Mouse (Mus musculus) ovary, postnatal 14 days (tissue): ENCODE measurements around the gene Tmem234.

Experiments used
- DNase-seq: peaks from one replicate; pipeline ENCODE4 v3.0.0; 2022; ENCODE audit warnings: low spot score

The Tmem234 gene

DNA sequence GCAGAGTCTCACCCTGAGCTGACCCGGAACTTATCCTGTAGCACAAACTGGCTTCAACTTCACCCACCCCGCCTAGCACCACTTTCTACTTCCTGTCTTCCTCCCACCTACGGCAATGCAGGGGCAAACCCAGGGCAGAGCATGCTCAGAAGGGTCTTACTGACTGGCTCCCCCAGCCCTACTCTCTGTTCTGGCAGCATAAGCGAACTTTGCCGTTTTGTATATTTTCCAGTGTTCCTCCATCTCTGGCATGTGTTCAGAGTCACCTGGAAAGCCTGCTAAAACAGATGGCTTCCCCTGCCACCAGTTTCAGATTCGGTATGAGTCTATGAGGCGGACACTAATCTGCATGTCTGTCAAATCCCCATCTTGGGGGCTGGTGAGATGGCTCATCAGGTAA, 20.1 kb upstream of the Tmem234 start:
- no peak for DNase-seq

DNA sequence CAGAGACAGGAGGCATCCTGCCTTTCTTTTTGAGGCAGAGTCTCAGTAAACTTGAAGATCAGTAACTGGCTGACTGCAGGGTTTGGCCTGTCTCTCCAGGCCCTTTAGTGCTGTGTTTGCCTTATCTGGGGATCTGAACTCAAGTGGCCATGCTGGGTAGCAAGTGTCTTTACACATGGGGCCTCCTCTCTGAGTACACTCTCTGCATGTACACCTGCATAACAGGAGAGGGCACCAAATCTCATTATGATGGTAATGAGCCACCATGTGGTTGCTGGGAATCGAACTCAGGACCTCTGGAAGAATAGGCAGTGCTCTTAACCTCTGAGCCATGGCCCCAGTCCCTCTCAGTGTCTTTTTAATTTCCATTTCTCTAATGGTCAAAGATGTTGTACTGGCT, 18.2 kb upstream of the Tmem234 start:
- no peak for DNase-seq

DNA sequence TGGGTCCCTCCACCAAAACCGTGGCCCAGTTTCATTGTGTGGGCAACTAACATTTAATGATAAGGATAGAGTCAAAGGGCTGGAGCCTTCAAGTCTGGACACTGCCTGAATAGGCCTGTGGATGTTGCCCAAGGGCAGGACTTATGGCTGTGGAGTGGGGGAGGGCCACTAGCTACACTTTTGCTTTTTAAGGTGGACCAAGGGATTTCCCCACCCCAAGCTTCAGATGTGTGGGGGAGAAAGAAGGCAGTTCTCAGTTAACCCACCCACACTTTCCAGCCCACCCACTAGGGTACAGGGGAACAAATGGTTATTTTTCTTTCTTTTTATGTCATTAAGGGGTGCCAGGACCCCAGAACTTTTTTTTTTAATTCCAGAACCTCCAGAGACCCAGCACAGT, 16.1 kb upstream of the Tmem234 start:
- DNase-seq, result no peak

DNA sequence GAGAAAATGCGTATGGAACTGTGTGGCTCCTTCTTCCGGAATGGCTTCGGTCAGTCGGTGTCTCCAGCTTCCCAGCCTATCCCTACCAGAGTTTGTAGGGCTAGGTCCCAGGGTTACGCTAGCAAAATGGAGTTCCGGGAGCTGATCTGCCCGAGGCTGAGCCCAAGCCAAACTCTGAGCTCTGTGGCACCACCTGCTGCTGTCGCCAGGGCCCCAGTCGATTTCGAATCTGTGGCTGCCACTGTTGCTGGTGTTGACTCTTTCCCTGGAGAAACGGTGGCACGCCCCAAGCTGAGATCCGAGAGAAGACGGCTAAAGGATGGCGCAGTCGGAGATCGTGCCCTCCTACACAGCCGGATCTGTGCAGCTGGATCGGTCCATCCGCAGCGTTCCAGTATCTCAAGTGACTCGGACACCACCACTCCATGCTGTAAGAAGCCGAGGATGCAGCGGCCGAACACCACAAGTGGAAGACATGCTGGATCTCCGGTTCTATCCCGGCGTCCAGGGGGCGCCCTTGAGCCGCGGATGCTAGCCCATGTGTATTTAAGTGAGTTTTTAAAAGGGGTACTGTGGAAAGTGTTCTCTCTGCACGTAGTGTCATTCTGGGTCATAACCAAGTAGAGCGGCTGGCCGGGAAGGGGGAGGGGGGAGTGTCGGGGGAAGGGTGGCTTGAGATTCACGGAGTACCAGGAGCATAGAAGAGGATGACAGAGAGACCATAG, 15.4 kb upstream of the Tmem234 start:
- peak; percentile 81 for DNase-seq

DNA sequence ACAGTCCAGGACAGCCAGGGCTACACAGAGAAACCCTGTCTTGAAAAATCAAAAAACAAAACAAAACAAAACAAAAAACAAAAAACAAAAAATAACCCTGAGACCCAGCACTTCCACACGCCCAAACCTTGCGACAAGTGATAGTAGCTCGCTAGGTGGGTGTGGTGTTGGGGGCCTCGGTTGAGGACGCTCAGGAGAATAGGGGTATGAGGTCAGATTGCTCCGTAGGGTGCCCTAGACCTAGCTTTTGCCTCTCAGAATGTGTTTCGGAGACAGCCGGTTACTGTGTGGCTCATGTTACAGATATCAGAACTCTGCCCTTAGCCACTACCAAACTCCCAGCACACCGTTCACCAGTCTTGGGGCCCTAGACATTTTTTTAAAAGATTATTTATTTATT, 14.7 kb upstream of the Tmem234 start:
- no peak for DNase-seq

DNA sequence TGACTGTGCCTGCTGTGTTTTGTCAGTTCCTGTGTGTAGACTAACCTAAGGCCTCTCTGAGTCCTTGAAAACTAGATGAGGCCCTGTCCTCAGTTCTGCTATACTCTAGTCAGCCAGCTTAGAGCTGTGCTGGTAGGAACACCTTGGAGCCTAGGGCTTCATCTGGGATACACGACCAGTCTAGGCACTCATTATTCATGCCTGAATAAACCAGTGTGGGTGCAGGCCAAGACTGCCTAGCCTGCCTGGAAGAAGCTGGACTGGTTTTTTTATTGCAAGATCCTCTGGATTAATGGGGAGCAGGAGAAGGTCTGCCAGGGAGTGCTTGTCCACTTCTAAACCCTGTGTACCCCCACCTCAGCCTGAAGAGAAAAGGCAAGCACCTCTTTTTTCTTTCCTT, 13.5 kb upstream of the Tmem234 start:
- no peak for DNase-seq

DNA sequence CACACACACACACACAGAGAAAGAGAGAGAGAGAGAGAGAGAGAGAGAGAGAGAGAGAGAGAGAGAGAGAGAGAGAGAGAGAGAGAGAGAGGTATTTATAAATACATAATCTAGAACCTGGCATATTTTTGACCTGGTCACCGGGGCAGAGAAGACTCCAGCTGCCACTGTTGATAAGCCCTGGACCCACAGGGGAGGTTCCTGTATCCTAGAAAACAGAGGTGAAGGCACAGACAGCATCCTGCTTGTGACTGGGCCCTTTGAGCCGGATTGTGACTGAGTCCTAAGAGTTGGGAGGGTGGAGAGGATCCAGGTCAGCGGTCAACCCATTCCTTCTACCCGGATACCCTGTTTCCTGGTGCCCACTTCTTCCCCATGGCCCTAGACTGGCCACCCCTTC, 11.6 kb upstream of the Tmem234 start:
- no peak for DNase-seq

DNA sequence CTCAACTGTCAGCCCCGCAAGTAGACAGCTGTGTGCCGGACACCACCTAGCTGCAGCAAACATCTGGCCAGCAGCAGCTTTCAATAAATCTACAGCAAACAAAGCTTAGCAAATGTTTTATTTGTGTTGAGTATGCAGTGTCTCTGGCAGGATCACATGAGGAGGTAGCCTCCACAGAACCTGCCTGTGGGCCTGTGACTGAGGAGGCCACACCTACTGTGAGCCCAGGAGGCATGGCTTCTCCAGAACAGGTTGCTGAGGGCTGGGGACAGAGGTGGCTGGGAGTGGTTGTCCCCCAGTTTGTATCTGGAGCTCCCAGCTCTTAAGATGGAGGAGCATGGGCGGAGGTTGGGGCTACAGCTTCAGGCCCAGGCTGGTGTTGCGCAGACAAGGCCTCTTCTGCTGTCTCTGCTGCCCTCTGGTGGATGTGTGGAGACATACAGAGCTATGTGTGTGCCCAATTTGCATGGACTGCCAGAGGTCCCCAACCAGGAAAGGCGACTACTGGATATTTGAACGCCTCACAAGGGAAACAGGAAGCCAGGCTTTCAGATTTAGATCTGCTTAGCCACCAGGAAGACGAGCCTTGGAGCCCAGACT, 8.1 kb downstream of the Tmem234 start:
- peak; percentile 72 for DNase-seq

DNA sequence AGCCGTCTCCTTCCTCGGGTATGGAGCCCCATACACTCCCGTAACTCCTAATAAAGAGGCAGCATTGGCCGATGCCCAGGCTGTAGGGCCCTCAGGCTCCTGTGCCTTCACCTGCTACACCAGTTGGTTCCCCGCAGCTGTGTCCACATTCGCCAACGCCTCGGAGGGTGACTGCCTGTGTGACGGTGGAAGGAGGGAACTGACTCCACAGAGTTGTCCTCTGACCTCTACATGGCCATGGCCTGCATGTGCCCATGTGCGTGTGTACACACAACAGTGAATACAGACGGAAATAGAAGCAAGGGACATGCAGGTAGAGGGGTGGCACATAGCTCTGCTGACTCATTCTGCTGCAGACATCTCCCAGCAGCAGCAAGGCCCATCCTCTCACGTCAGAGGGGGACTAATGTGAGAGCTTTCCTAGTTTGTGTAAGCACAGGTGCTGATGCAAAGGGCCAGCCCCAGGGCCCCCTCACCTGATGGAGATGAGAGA, 8.7 kb downstream of the Tmem234 start:
- no peak for DNase-seq

DNA sequence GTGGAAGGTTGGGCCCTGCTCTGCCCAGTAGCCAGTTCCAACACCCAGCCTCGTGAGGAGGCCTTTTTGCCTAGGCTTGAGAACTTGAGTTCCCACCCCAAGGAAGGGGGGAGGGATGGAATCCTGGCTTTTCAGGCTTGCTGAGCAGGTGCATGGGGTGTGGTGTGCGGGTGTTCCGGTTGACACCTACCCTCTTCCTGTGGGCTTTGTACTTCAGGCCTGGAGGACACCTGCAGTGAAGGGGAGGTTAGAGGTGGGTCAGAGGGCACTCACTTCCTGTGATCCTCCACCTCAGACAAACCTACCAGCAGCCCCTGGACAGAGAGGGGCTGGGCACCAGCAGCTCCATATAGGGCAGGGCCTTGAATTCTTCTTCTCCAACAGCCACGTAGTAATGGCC, 9.6 kb downstream of the Tmem234 start:
- DNase-seq, result no peak

DNA sequence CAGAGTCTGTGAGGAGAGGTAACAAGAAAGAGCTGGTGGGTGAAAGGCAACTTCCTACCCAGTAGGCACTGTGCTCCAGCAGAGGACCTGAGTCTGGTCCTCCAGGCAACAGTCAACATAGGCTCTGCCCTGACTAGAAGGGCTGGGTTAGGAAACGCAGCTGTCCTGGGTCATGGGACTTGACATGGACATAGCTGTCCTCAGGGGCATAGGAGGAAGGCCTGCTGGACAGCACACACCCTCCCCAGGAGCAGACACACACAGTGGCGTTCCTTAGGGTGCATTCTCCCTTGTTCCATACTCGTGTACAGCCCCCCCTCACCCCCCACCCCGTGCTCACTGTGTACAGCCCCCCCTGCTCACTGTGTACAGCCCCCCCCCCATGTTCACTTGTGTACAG, 10.0 kb downstream of the Tmem234 start:
- no peak for DNase-seq

DNA sequence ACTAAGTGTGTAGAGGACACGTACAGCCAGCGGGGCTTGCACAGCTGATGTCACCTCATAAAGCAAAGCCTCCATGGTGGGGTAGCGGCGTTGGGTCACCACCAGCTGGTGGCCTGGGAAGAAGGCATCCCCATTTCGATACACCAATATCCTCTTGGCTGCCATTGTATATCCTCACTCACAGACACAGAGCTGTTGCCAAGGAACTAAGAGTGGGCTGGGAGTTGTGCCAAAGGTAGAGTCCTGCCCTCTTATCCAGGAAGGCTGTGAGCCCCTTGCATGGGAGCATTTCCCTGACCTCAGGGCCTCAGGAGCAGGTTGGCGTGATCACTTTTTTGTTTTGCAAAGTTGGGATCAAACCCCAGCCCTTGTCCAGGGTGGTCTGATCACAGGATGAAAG, 13.6 kb downstream of the Tmem234 start, which contains the start of gene Dcdc2b:
Gene Dcdc2b, minus strand, starts transcription at position 165 of the 400 bp plus-strand sequence.
- DNase-seq, result no peak

DNA sequence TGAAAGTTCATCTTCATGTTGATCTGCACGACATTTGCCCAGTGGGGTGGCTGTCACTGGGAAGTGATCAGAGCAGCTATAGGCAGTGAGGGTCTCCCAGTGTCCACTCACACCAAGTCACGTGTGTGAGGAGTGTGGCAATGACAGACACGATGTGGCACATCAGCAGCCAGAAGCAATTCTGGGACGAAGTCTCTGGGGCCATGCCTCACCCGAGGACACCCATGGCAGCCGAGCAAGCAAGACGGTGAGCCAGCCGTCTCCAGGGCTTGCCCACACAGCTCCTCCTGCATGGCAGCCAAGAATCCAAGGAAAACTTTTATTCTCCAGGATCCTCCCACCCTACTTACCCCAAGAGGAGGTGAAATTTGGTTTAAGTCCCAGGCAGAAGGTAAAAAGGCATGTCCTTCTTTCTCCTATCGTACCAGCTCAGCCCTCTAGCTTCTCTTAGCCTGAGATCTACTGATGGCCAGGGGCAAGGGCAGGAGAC, 15.4 kb downstream of the Tmem234 start:
- DNase-seq, result no peak

DNA sequence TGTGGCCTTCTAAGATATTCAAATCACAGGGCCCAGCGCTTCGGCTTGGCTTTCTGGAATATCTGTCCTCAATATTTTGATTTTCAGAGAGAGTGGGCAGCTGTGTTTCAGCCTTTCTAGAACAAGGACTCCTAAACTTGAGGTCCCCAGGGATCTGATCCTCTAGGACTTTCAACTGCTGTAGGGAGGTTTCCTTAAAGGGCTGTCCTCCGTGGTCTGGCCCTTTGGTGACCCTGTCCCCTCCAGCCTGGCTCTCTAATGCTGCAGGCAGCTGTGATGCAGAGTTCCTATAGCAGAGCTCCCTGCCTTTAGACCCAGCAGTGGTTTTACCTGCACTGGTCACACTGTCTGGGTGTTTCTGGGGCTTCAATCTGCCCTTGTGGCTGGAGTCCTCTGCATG, 16.2 kb downstream of the Tmem234 start:
- no peak for DNase-seq

DNA sequence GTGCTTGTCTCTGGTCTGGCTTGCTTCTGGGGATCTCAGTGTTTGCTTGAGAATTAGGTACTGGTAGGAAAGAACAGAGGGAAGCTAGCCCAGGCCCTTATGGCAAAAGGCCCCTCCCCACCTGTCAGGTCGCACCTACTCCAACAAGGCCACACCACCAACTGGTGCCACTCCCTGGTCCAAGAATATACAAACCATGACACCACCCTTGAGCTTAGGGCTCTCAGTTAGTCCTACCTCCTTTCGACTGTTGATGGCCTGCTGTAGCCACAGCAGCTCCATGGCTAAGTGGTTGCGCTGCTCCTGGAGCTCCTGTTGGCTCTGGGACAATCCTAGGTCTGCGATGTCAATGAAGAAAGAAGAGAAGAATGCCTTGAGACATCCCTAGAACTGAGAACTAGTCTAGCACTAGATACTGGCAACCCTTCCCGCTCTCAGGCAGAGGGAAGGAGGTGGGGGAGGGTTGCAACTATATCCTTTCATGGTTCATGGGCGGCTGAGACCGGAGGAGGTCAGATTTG, 16.7 kb downstream of the Tmem234 start:
- DNase-seq, result no peak

DNA sequence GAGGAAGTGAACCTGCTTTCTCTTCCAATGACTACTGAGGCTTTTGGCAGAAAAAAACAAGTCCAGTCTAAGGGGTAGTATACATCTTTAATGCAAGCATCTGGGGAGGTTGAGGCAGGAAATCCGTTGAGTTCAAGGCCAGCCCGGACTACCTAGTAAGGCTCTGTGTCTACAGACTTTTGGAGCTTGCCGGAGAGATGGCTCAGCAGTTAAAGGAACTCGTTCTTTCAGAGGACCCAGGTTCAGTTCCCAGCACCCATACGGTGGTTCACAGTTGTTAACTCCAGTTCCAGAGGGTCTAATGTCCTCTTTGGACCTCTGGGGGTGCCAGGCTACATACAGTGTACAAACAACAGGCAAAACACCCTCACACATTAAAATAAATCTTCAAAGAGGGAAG, 17.6 kb downstream of the Tmem234 start:
- DNase-seq, result no peak

DNA sequence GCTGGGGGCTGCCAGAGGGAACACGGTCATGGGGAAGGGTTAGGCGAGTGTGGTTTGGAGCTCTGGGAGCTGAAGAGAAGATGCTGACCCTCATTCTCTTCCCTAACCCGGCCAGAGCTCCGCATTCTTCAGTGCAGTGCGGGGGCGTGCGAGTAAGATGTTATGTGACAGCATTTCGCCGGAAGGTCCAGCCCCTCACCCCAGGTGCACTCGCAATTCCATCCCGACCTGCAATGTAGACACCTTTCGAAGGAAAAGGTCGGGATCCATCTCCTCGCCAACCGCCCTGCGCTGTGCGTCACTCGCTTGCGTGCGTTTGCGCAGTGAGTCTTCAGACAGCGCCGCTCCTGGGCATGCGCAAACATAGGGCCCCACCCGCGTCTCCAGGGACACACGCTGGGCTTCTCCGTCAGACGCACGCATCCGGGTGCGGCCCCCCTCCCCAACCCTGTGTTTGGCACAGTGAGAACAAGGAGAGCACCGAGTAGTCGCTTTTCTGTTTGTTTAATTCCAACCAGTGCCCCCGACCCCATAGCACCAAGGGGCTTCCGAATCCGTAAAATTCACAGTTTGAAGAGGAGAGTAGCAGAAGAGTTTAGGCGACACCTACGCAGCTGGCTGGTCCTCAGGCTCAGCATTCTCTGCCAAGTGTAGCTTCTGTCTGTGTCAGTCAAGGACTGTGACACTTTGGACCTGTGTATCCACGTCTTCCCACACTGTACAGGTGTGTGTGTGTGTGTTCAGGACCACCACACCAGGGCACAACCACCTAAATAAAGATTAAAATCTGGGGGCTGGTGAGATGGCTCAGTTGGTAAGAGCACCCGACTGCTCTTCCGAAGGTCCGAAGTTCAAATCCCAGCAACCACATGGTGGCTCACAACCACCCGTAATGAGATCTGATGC, 18.6 kb downstream of the Tmem234 start, which contains the start of gene Iqcc:
Gene Iqcc, minus strand, starts transcription at position 314 of the 906 bp plus-strand sequence.
- DNase-seq, result peak; percentile 95

DNA sequence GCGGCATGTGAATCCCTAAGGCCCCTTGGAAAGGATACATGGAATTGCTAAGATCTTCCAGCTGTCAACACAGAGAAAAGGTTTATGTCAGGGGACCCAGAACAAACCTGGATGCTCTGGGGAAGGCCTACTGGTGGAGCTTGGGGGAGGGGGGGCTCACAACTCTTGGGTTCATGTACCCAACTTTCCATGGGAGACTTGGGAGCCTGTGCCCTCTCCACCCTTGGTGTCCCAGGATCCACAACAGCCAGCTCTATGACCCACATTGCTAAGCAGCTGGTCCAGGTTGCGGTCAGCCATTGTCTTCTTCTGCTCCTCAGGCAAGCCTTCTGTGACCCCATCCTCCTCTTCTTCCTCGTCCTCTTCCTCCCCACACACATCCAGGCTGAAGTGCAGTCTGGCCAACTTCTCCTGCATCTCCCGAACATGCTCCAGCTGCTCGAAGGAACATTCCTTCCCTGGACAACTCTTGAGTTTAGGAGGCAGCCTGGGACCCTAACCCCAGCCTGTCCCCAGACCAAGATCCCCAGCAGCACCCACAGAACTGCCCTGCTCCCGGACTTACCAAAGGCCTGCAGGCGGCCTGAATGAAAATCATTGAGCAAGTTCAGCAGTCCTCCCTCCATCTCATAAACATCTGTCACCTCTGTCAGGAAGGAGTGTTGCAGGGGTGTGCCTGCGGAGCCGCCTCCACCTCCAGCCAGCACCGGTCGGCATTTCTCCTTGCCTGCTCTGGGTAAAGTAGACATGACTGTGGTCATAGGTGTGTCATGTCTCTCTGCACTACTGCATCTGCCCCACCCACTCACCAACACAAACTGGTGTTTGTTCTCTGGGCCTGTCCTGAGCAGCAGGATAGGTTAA, 20.2 kb downstream of the Tmem234 start:
- DNase-seq, result no peak

DNA sequence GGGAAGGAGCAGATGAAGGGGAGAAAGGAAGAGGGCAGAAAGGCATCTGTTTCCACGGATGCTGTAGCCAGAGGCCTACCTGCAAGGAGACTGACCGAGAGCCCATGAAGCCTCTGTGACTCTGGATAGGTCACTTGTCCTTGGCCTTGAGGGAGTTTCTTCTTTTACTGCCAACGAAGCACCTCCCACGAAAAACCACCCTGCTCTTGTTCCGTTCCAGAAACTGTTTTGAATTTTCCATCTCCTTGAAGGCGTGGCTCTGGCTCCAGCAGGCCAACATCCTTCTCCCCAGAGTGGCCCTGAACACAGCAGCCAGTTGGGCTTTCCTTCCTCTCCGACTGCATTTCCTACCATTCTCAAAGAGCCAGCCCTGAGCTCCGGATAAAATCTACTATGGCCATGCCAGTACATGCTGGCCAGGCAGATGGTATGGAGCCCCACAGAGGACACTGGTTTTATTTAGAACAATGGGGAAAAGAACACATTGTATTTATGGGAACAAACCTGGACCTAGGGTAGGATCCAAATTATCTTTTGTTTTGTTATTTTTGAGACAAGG, 20.9 kb downstream of the Tmem234 start:
- no peak for DNase-seq

DNA sequence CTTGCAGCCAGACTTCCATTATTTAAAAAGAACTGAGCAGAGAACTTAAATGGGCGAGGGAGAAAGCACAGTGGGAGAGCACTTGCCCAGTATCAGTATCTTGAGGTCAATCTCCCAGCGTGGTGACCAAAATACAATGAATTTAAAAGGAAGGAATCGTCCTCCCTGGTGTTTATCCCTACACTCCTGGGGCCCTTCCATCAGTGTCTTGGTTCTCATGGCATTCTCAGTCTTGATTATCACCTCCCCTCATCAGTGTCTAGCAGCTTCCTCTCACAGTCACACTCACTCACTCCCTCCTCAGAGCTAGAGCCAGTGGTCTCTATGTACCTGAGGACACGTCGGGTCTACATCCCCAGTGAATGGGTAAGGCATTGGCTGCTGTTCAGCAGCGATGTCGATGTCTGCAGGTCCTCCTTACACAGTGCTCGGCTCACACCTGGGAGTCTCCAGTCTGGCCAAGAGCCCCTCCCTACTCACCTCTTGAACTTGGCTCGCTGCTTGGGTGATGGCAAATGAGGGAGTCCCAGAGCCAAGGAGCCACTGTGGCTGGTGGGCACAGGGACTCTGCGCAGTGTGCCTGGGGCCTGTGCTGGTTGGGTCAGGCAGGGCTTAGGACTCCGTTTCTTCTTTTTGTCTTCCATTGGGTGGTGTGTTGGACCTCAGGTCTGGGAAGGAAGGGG, 21.8 kb downstream of the Tmem234 start:
- no peak for DNase-seq
